Mouse (Mus musculus): Measurements from ENCODE around the gene Rprm. TPM values are rescaled to one million over a fixed set of nuclear protein-coding genes. Genes with fewer than 3 reads are reported as not detected.

Gene Rprm
- polyA plus RNA-seq (2014; fragmentation: Nextera tagmentation; extraction: Ambion mirVana) = 30.4 and 53.8 TPM in 2 replicates

- peak within 1 kb of the TSS; percentile 51 for H3K4me3 ChIP-seq (ENCODE audit: low read depth, low read length)
- no peaks in the 10 kb centered on the region for H3K9me3 ChIP-seq (ENCODE audit: control insufficient read depth, low read length)
- H3K27me3 ChIP-seq (ENCODE audit: control insufficient read depth, insufficient read depth, low read length) = no peaks in the 10 kb centered on the region
- ATAC-seq (ENCODE audit: low FRiP score) = peak; percentile 86
- H3K4me1 ChIP-seq (replicated peaks; ENCODE audit: control insufficient read depth, insufficient read depth, low read length) = 0 out of 2 replicates have a peak, but pooled peaks cover 2% of the 10 kb centered on the region
- peak; percentile 98 for DNase-seq (ENCODE audit: low spot score)
- WGBS = 5% methylated on average over 22 of the region's 27 CpGs
- peak within 1 kb of the TSS; percentile 83 for H3K4me2 ChIP-seq (replicated peaks; ENCODE audit: low read depth, low read length)
- peak within 1 kb of the TSS; percentile 83 for H3K27ac ChIP-seq (ENCODE audit: low read depth, low read length)
- peak within 1 kb of the TSS; percentile 65 for H3K9ac ChIP-seq (ENCODE audit: low read depth, low read length)
- no peaks in the 10 kb centered on the region for H3K36me3 ChIP-seq (ENCODE audit: control insufficient read depth, insufficient read depth, low read length)
Measured at GRCm38 (mm10) chr2:54085430-54086087, at the start of gene Rprm. Rprm (minus strand) TSS chr2:54085552.

GRCm38 (mm10) chr2:54119305-54119704 is 34.0 kb upstream of the Rprm start:
- no peak overlapping the region for H3K4me3 ChIP-seq (ENCODE audit: low read depth, low read length)
- H3K36me3 ChIP-seq (ENCODE audit: control insufficient read depth, insufficient read depth, low read length) = no peaks in the 10 kb centered on the region
- DNase-seq (ENCODE audit: low spot score) (no peak), ATAC-seq (ENCODE audit: low FRiP score) (peak; percentile 61)
- H3K27ac ChIP-seq (ENCODE audit: low read depth, low read length) = no peak overlapping the region
- H3K27me3 ChIP-seq (ENCODE audit: control insufficient read depth, insufficient read depth, low read length) = no peaks in the 10 kb centered on the region
- WGBS = 77% methylated on average over 6 of the region's 6 CpGs
- no peak overlapping the region for H3K9ac ChIP-seq (ENCODE audit: low read depth, low read length)
- no peaks in the 10 kb centered on the region for H3K4me1 ChIP-seq (replicated peaks; ENCODE audit: control insufficient read depth, insufficient read depth, low read length)
- H3K9me3 ChIP-seq (ENCODE audit: control insufficient read depth, low read length) = no peaks in the 10 kb centered on the region
- no peak overlapping the region for H3K4me2 ChIP-seq (replicated peaks; ENCODE audit: low read depth, low read length)

DNA sequence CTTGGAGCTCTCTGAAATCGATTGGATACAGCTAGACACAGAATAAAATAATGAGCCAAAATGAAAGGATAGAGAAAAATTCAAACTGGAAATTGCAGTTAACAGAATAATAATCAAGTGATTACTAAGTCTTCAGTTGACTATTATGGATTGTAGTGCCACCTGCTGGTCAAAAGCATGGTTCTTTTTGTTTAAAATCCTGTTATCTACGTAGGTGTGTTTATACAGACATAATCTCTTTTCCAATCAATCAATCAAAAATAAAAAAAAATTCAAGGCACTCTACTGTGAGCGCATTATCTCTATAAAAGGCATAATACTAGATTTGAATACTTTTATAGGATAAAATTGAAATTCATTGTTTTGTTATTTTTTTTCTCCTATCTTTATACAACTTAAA is 33.5 kb upstream of the Rprm start:
- DNase-seq (ENCODE audit: low spot score) (peak; percentile 67), ATAC-seq (ENCODE audit: low FRiP score) (peak; percentile 53; the same call in 1 of the 2 replicates)
- no peaks in the 10 kb centered on the region for H3K4me1 ChIP-seq (replicated peaks; ENCODE audit: control insufficient read depth, insufficient read depth, low read length)
- H3K9me3 ChIP-seq (ENCODE audit: control insufficient read depth, low read length) = no peaks in the 10 kb centered on the region
- H3K9ac ChIP-seq (ENCODE audit: low read depth, low read length) = no peak overlapping the region
- no peaks in the 10 kb centered on the region for H3K27me3 ChIP-seq (ENCODE audit: control insufficient read depth, insufficient read depth, low read length)
- no peak overlapping the region for H3K27ac ChIP-seq (ENCODE audit: low read depth, low read length)
- no peak overlapping the region for H3K4me3 ChIP-seq (ENCODE audit: low read depth, low read length)
- H3K4me2 ChIP-seq (replicated peaks; ENCODE audit: low read depth, low read length) = no peak overlapping the region
- no peaks in the 10 kb centered on the region for H3K36me3 ChIP-seq (ENCODE audit: control insufficient read depth, insufficient read depth, low read length)
- 35% methylated on average over 3 of the region's 3 CpGs for WGBS

DNA sequence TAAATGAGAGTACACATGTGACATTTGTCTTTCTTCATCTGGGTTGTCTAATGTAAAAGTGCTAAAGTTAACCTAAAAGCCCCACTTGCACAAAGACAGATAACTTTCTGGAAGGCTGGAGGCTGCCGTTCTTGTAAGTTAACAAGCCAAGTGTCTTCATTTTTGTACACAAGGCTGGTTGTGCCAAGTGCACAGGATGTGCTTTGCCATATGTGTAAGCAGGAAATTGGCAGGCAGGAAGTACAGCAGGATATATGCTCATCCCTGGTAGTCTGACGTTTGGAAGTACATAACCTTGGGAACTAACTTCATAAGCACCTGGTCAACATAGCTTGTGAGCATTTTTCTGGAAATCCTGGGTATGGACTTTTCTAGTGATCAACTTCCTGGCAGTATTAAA is 25.9 kb upstream of the Rprm start:
- no peak overlapping the region for H3K27ac ChIP-seq (ENCODE audit: low read depth, low read length)
- H3K9me3 ChIP-seq (ENCODE audit: control insufficient read depth, low read length) = no peaks in the 10 kb centered on the region
- H3K4me2 ChIP-seq (replicated peaks; ENCODE audit: low read depth, low read length) = no peak overlapping the region
- DNase-seq (ENCODE audit: low spot score) = no peak
- H3K4me1 ChIP-seq (replicated peaks; ENCODE audit: control insufficient read depth, insufficient read depth, low read length) = no peaks in the 10 kb centered on the region
- no peak overlapping the region for H3K4me3 ChIP-seq (ENCODE audit: low read depth, low read length)
- H3K27me3 ChIP-seq (ENCODE audit: control insufficient read depth, insufficient read depth, low read length) = no peaks in the 10 kb centered on the region
- WGBS = 86% methylated on average over 2 of the region's 2 CpGs
- no peak overlapping the region for H3K9ac ChIP-seq (ENCODE audit: low read depth, low read length)
- ATAC-seq (ENCODE audit: low FRiP score) = no peak
- H3K36me3 ChIP-seq (ENCODE audit: control insufficient read depth, insufficient read depth, low read length) = no peaks in the 10 kb centered on the region

GRCm38 (mm10) chr2:54106232-54106726 is 20.9 kb upstream of the Rprm start:
- Histone ChIP-seq H3K27ac (ENCODE audit: low read depth, low read length) (no peak overlapping the region), H3K4me3 (ENCODE audit: low read depth, low read length) (no peak overlapping the region), H3K9ac (ENCODE audit: low read depth, low read length) (no peak overlapping the region), H3K9me3 (ENCODE audit: control insufficient read depth, low read length) (no peaks in the 10 kb centered on the region), H3K27me3 (ENCODE audit: control insufficient read depth, insufficient read depth, low read length) (no peaks in the 10 kb centered on the region), H3K4me1 (replicated peaks; ENCODE audit: control insufficient read depth, insufficient read depth, low read length) (no peaks in the 10 kb centered on the region), H3K36me3 (ENCODE audit: control insufficient read depth, insufficient read depth, low read length) (no peaks in the 10 kb centered on the region), H3K4me2 (replicated peaks; ENCODE audit: low read depth, low read length) (no peak overlapping the region)
- DNase-seq (ENCODE audit: low spot score) (no peak), ATAC-seq (ENCODE audit: low FRiP score) (no peak)
- 73% methylated on average over 1 of the region's 1 CpGs for WGBS

DNA sequence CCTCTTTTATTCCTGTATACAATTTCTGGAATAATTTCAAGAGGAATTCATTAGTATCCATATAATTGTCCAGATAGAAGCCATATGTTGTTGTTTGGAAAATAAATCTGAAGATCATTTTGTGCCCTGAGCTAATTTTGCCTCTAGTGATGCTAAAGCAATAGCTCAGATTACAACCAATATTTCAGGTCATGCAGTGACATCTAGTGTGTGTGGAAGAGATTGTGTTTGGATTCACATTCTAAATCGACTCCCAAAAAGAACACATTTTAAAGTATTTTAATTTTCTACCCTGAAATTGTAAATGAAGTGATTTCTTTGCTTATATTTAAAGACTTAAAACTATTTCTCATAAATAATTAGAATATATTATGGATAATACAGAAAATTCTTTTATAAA is 14.6 kb upstream of the Rprm start:
- H3K27me3 ChIP-seq (ENCODE audit: control insufficient read depth, insufficient read depth, low read length) = no peaks in the 10 kb centered on the region
- 86% methylated on average over 1 of the region's 1 CpGs for WGBS
- no peak for ATAC-seq (ENCODE audit: low FRiP score)
- no peak overlapping the region for H3K4me3 ChIP-seq (ENCODE audit: low read depth, low read length)
- H3K4me1 ChIP-seq (replicated peaks; ENCODE audit: control insufficient read depth, insufficient read depth, low read length) = no peaks in the 10 kb centered on the region
- no peak overlapping the region for H3K4me2 ChIP-seq (replicated peaks; ENCODE audit: low read depth, low read length)
- H3K36me3 ChIP-seq (ENCODE audit: control insufficient read depth, insufficient read depth, low read length) = no peaks in the 10 kb centered on the region
- DNase-seq (ENCODE audit: low spot score) = no peak
- H3K9ac ChIP-seq (ENCODE audit: low read depth, low read length) = no peak overlapping the region
- H3K9me3 ChIP-seq (ENCODE audit: control insufficient read depth, low read length) = no peaks in the 10 kb centered on the region
- no peak overlapping the region for H3K27ac ChIP-seq (ENCODE audit: low read depth, low read length)

- Histone ChIP-seq H3K9me3 (ENCODE audit: control insufficient read depth, low read length) (no peaks in the 10 kb centered on the region), H3K27ac (ENCODE audit: low read depth, low read length) (no peak overlapping the region), H3K4me1 (replicated peaks; ENCODE audit: control insufficient read depth, insufficient read depth, low read length) (no peaks in the 10 kb centered on the region), H3K9ac (ENCODE audit: low read depth, low read length) (no peak overlapping the region), H3K4me3 (ENCODE audit: low read depth, low read length) (no peak overlapping the region), H3K36me3 (ENCODE audit: control insufficient read depth, insufficient read depth, low read length) (no peaks in the 10 kb centered on the region), H3K27me3 (ENCODE audit: control insufficient read depth, insufficient read depth, low read length) (no peaks in the 10 kb centered on the region), H3K4me2 (replicated peaks; ENCODE audit: low read depth, low read length) (no peak overlapping the region)
- ATAC-seq (ENCODE audit: low FRiP score) = no peak
- WGBS = 87% methylated on average over 3 of the region's 3 CpGs
- DNase-seq (ENCODE audit: low spot score) = no peak
Measured at GRCm38 (mm10) chr2:54092616-54093015, 7.3 kb upstream of the Rprm start.

GRCm38 (mm10) chr2:54086254-54086653 is 902 bp upstream of the Rprm start:
- Histone ChIP-seq H3K9ac (ENCODE audit: low read depth, low read length) (no peak overlapping the region), H3K36me3 (ENCODE audit: control insufficient read depth, insufficient read depth, low read length) (no peaks in the 10 kb centered on the region), H3K27me3 (ENCODE audit: control insufficient read depth, insufficient read depth, low read length) (no peaks in the 10 kb centered on the region), H3K9me3 (ENCODE audit: control insufficient read depth, low read length) (no peaks in the 10 kb centered on the region), H3K4me1 (replicated peaks; ENCODE audit: control insufficient read depth, insufficient read depth, low read length) (0 out of 2 replicates have a peak, but pooled peaks cover 2% of the 10 kb centered on the region), H3K4me3 (ENCODE audit: low read depth, low read length) (no peak overlapping the region), H3K4me2 (replicated peaks; ENCODE audit: low read depth, low read length) (no peak overlapping the region), H3K27ac (ENCODE audit: low read depth, low read length) (no peak overlapping the region)
- WGBS = 71% methylated on average over 4 of the region's 4 CpGs
- ATAC-seq (ENCODE audit: low FRiP score) (no peak), DNase-seq (ENCODE audit: low spot score) (no peak)
